Mouse (Mus musculus) ovary, postnatal 36 days (tissue): Measurements from ENCODE around the gene Cnpy3.

Experiments used
- DNase-seq: peaks from one replicate; pipeline ENCODE4 v3.0.0; 2022; ENCODE audit warnings: low spot score, mixed read lengths

The Cnpy3 gene

GRCm38 (mm10) chr17:46714756-46715481 is 37.1 kb downstream of the Cnpy3 start:
- no peak for DNase-seq

GRCm38 (mm10) chr17:46713849-46714248 is 38.2 kb downstream of the Cnpy3 start:
- DNase-seq = no peak

GRCm38 (mm10) chr17:46712442-46712841 is 39.6 kb downstream of the Cnpy3 start:
- DNase-seq = no peak

- peak; percentile 61 for DNase-seq
Observed at GRCm38 (mm10) chr17:46711612-46712271, 40.3 kb downstream of the Cnpy3 start.

GRCm38 (mm10) chr17:46710959-46711597 is 40.9 kb downstream of the Cnpy3 start, which contains the start of gene Pex6:
Gene Pex6 (plus strand): TSS chr17:46711463.
- DNase-seq = peak; percentile 89

- no peak for DNase-seq
Observed at GRCm38 (mm10) chr17:46706375-46707089, 45.5 kb downstream of the Cnpy3 start.

GRCm38 (mm10) chr17:46704887-46705835 is 46.9 kb downstream of the Cnpy3 start, which contains the start of gene Ppp2r5d:
Gene Ppp2r5d (minus strand): TSS chr17:46705111.
- DNase-seq = peak; percentile 95

GRCm38 (mm10) chr17:46703971-46704886 is 47.8 kb downstream of the Cnpy3 start:
- DNase-seq = no peak

- no peak for DNase-seq
Observed at GRCm38 (mm10) chr17:46702506-46702905, 49.5 kb downstream of the Cnpy3 start.

GRCm38 (mm10) chr17:46702100-46702499 is 49.9 kb downstream of the Cnpy3 start:
- no peak for DNase-seq

- DNase-seq = no peak
Observed at GRCm38 (mm10) chr17:46701489-46701888, 50.5 kb downstream of the Cnpy3 start.

- DNase-seq = no peak
Observed at GRCm38 (mm10) chr17:46699912-46700311, 52.1 kb downstream of the Cnpy3 start.

- no peak for DNase-seq
Observed at GRCm38 (mm10) chr17:46699245-46699644, 52.8 kb downstream of the Cnpy3 start.

- no peak for DNase-seq
Observed at GRCm38 (mm10) chr17:46698515-46698914, 53.5 kb downstream of the Cnpy3 start.

- no peak for DNase-seq
Observed at GRCm38 (mm10) chr17:46694517-46695063, 57.4 kb downstream of the Cnpy3 start.

- DNase-seq = no peak
Observed at GRCm38 (mm10) chr17:46691390-46691789, 60.6 kb downstream of the Cnpy3 start.

GRCm38 (mm10) chr17:46690665-46691064 is 61.3 kb downstream of the Cnpy3 start:
- DNase-seq = no peak

GRCm38 (mm10) chr17:46685913-46686312 is 66.1 kb downstream of the Cnpy3 start:
- no peak for DNase-seq
